Mouse (Mus musculus) heart, adult 2 months (tissue): ENCODE data around the gene Supt4a.

Source experiments
- CTCF ChIP-seq: fragments of 200-600 bp; IDR thresholded peaks from 2 replicates; pipeline ENCODE4 v1.8.1; 2022; ENCODE audit warnings: antibody characterized with exemption, mild to moderate bottlenecking, moderate library complexity
- EP300 ChIP-seq: fragments of 200-500 bp; IDR thresholded peaks from 2 replicates; pipeline ENCODE4 v1.6.1; 2011; ENCODE audit warnings: low read depth, low read length, control low read depth; ENCODE audit not compliant: insufficient read depth
- POLR2A ChIP-seq: fragments of 200-500 bp; IDR thresholded peaks from 2 replicates; pipeline ENCODE4 v1.6.1; 2011; ENCODE audit warnings: mild to moderate bottlenecking, low read depth, low read length, control low read depth; ENCODE audit not compliant: insufficient read depth

GRCm38 (mm10) chr11:87690054-87690740 lies 47.2 kb upstream of the Supt4a start:
- TF ChIP-seq POLR2A (no peak), CTCF (no peak), EP300 (no peak)
